Mouse (Mus musculus): Measurements from ENCODE around the gene Inca1. TPM values are rescaled to one million over a fixed set of nuclear protein-coding genes. Genes with fewer than 3 reads are reported as not detected.

The Inca1 gene
- 0.75 and 1.1 TPM in 2 replicates for polyA plus RNA-seq (2015; fragmentation: Nextera tagmentation; extraction: Ambion mirVana)

DNA sequence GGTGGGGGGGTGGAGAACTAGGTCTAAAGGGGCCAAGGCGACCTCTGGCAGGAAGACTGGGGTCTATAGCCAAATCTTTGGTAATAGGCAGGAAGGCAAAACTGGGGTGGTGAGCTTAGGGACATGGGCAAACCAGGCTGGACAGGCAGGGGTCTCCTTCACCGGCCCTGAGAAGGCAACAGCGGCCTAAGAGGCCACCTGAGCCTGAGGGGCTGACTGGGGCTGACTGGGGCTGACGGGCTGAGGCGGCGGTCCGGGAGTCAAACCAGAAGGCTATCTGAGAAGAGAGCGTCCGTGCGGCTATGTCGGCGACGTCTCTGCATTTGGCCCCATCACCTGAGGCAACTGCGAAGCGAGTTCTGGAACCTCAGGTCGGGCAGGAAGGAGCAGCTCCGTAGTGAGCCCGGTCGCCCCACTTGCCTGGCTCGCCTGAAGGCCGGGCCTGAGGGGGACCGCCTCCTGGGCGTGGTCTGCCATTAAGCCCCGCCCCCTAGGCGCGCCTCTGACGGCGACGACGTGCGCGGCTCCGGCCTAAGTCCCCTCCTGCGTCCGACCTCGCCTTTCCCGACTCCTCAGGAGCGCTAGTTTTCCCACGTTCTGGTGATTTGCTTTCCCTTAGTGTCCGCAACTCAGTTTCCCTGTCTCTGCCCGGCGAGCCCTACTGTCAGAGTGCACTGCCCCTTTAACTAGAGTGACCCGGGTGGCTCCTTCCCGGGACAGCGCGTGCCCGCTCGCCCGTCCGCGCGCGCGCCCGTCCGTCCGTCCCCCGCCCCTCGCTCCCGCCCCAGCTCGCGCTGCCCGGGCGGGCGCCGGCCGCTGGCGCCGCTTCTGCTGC is at the start of gene Inca1, which contains the start of gene Kif1c:
Gene Inca1, minus strand, starts transcription at position 434 of the 835 bp plus-strand sequence.
Gene Kif1c, plus strand, starts transcription at position 827 of the 835 bp plus-strand sequence.
- peaks cover 28% of the 10 kb centered on the region for H3K4me1 ChIP-seq (replicated peaks)
- peaks cover 18% of the 10 kb centered on the region for H3K36me3 ChIP-seq
- H3K4me2 ChIP-seq, result peak within 1 kb of the TSS; percentile 89
- H3K27ac ChIP-seq (replicated peaks), result peak within 1 kb of the TSS; percentile 93
- no peaks in the 10 kb centered on the region for H3K27me3 ChIP-seq
- 1% methylated on average over 67 of the region's 69 CpGs for WGBS
- peak within 1 kb of the TSS; percentile 94 for H3K9ac ChIP-seq
- peak; percentile 97 for ATAC-seq (ENCODE audit: low read depth)
- peak within 1 kb of the TSS; percentile 89 for H3K4me3 ChIP-seq
- no peaks in the 10 kb centered on the region for H3K9me3 ChIP-seq

DNA sequence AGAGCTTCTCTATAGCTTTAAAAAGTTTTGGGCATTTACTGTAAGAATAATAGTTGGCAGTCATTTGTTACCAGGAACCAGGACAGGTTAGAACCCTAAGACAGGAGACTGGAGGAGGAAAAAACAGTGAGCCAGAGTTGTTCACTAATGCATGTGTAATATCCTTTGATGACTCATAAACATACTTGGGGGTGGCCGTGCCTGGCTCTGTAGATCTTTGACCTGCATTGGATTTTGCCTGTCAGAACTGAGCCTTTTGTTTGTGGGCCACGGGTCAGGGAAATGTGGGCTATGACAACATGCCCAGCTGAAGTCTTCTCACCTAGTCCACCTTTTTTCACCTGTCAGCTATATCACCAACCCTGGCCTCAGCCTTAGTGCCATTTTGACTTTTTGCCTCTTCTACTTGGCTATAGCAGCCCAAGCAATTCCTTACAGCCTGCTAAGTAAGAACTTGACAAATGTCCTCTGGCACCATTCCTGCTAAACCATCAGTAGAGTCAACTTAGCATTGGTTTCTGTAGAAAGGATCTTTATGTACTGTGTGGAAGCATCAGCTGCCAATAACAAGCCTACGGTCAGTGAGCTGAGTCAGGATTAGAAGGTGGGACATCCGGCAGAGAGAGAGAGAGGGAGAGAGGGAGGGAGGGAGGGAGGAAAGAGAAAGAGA is 48.1 kb upstream of the Inca1 start:
- ATAC-seq (ENCODE audit: low read depth), result no peak
- H3K36me3 ChIP-seq, result no peaks in the 10 kb centered on the region

DNA sequence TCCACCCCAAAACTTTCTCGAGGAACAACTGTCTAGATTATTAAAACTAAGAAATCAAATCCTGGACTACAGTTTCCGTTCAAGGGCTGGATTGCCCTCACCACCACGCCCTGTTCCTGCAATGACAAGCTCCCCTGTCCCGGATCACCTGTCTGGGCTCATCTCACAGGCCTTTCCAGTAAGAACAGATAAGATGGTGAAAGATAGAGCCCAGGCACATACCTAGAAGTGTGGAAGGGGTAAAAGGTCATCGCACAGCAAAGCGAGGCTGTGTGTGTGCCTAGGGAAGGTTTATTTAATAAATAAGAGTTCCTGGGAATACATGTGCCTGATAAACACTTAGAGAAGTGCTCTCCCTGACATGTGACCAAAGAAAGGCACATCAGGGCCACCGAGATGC is 45.7 kb upstream of the Inca1 start:
- WGBS, result 87% methylated on average over 7 of the region's 7 CpGs
- Histone ChIP-seq H3K9ac (no peak overlapping the region), H3K4me3 (no peak overlapping the region), H3K4me2 (no peak overlapping the region), H3K4me1 (replicated peaks) (no peaks in the 10 kb centered on the region), H3K9me3 (no peaks in the 10 kb centered on the region), H3K27ac (replicated peaks) (no peak overlapping the region), H3K27me3 (no peaks in the 10 kb centered on the region), H3K36me3 (no peaks in the 10 kb centered on the region)
- no peak for ATAC-seq (ENCODE audit: low read depth)

More for the DNA sequence above, 48.1 kb upstream of the Inca1 start:
- WGBS, result 89% methylated on average over 4 of the region's 4 CpGs
- Histone ChIP-seq H3K4me2 (no peak overlapping the region), H3K27me3 (no peaks in the 10 kb centered on the region), H3K27ac (replicated peaks) (no peak overlapping the region), H3K9ac (no peak overlapping the region), H3K4me1 (replicated peaks) (no peaks in the 10 kb centered on the region), H3K9me3 (no peaks in the 10 kb centered on the region), H3K4me3 (no peak overlapping the region)

DNA sequence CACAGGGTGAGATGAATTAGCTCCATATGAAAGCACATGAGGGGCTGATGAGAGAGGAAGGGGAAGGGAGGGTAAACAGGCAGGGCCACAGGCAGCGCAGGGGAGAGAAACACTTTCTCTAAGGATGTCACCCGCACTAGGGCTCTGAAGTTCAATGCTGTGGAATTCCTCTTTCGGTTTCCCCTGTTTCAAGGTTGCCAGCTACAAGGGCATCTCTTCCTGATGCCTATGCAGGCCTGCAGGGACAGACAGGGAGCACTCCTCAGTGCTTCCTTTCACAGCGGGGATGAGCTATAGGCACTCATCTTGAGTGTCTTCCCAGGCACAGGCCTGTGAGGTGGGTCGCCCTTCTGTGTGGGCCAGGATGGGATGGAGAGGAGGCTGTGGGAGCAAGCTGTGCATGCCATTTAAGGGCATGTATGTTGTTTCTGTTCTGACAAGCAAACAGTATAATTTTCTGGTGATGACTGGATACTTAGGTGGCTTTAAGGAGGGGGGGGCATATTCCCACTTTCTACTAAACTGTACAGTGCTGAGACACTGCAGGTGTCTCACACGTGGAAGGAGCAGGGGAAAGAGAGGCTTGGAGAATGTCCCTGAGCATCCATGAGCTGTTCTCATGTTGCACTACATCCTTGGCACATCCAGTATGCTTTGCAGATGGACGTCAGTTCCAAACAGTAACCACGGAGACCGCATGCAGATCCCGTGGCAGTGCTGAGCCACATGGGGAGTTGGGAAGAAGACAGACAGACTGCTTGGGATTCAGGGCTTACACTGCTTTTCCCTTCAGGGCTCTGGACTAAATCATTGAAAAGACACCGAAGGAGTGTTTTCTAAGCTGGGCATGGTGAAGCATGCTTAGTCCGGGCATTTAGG is 42.9 kb upstream of the Inca1 start:
- no peak overlapping the region for H3K4me3 ChIP-seq
- H3K4me2 ChIP-seq, result no peak overlapping the region
- H3K9me3 ChIP-seq, result no peaks in the 10 kb centered on the region
- no peak overlapping the region for H3K9ac ChIP-seq
- no peaks in the 10 kb centered on the region for H3K27me3 ChIP-seq
- no peak overlapping the region for H3K27ac ChIP-seq (replicated peaks)
- WGBS, result 80% methylated on average over 12 of the region's 12 CpGs
- H3K36me3 ChIP-seq, result no peaks in the 10 kb centered on the region
- no peak for ATAC-seq (ENCODE audit: low read depth)
- H3K4me1 ChIP-seq (replicated peaks), result no peaks in the 10 kb centered on the region

DNA sequence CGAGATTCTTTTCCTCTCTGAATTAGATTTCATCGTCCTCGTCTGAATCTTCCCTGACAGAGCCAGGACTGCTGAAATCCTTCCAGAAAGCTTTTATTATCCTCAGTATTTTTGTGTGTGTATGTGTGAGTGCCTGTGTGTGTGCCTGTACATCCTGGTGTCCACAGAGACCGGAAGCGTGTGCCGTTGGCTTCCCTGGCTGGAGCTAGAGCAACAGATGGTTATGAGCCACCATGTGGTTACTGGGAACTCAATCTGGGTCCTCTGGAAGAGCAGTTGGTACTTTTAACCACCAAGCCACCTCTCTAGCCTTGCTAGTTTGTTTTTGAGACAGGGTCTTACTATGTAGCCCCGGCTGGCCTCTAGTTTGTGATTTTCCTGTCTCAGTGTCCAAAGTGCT is 42.2 kb upstream of the Inca1 start:
- WGBS, result 90% methylated on average over 7 of the region's 7 CpGs
- Histone ChIP-seq H3K36me3 (no peaks in the 10 kb centered on the region), H3K9ac (no peak overlapping the region), H3K27me3 (no peaks in the 10 kb centered on the region), H3K4me3 (no peak overlapping the region), H3K4me1 (replicated peaks) (no peaks in the 10 kb centered on the region), H3K27ac (replicated peaks) (no peak overlapping the region), H3K9me3 (no peaks in the 10 kb centered on the region), H3K4me2 (no peak overlapping the region)
- no peak for ATAC-seq (ENCODE audit: low read depth)

DNA sequence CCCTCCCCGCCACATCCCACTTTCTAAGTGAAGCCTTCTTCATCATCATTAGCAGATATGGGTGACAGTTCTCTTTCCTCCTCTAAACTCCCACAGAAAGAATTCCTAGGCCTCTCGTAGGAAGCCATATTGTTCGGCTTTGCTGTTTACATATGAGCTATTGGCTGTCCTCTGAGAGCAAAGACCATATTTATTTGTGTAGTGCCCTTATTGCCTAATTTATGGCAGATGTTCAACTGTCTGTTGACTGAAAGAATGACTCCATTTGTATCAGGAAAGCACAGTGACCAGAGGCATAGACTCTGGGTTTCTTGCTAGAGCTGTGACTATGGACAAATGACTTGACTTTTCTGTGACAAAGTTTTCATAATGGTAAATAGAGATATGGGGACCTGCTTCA is 41.6 kb upstream of the Inca1 start:
- no peaks in the 10 kb centered on the region for H3K36me3 ChIP-seq
- no peaks in the 10 kb centered on the region for H3K4me1 ChIP-seq (replicated peaks)
- no peak overlapping the region for H3K4me3 ChIP-seq
- WGBS, result 84% methylated on average over 3 of the region's 3 CpGs
- H3K9me3 ChIP-seq, result no peaks in the 10 kb centered on the region
- no peak overlapping the region for H3K27ac ChIP-seq (replicated peaks)
- no peak overlapping the region for H3K4me2 ChIP-seq
- H3K9ac ChIP-seq, result no peak overlapping the region
- ATAC-seq (ENCODE audit: low read depth), result no peak
- no peaks in the 10 kb centered on the region for H3K27me3 ChIP-seq

DNA sequence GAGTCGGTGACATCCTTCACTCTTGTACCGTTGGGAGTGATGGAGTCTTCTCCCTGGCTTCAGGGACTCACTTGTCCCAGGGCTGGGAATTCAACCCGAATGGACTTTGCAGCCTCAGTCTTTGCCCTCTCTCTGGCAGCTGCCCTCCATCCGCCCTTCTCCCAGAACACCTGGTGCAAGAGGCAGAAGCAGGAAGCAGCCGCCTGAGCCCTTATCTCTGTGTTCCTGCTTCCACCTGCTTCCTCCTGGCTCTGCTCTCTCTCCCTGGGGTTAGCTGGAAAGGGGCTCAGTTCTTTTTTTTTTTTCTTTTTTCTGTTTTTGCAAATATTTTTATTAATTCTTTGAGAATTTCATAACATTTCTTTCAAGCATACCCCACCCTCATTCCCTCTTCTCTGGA is 37.8 kb upstream of the Inca1 start:
- H3K4me1 ChIP-seq (replicated peaks), result no peaks in the 10 kb centered on the region

DNA sequence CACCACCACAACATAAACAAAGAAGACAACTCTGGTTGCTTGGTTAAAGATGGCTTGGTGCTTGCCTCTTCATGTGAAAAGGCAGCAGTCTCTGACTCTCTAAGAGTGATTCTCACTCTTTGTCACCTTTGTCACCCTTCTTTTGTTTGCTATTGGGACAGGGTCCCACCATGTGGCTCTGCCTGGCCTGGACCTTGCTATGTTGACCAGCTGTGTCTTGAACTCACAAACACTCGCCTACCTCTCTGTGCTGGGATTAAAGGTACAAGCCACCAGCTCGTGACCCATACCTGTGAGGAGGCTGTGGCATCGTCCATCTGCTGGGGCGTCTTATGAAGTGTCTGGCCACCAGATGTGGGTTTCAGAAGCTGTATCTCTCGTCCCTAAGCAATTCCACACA is 33.3 kb upstream of the Inca1 start:
- Histone ChIP-seq H3K9ac (no peak overlapping the region), H3K27ac (replicated peaks) (no peak overlapping the region)
- WGBS, result 74% methylated on average over 5 of the region's 5 CpGs

More for the DNA sequence above, 37.8 kb upstream of the Inca1 start:
- H3K36me3 ChIP-seq, result no peaks in the 10 kb centered on the region
- no peak overlapping the region for H3K4me2 ChIP-seq
- H3K9me3 ChIP-seq, result no peaks in the 10 kb centered on the region
- no peak overlapping the region for H3K9ac ChIP-seq
- WGBS, result 85% methylated on average over 5 of the region's 5 CpGs
- H3K27me3 ChIP-seq, result no peaks in the 10 kb centered on the region
- H3K27ac ChIP-seq (replicated peaks), result no peak overlapping the region
- no peak overlapping the region for H3K4me3 ChIP-seq
- ATAC-seq (ENCODE audit: low read depth), result no peak

DNA sequence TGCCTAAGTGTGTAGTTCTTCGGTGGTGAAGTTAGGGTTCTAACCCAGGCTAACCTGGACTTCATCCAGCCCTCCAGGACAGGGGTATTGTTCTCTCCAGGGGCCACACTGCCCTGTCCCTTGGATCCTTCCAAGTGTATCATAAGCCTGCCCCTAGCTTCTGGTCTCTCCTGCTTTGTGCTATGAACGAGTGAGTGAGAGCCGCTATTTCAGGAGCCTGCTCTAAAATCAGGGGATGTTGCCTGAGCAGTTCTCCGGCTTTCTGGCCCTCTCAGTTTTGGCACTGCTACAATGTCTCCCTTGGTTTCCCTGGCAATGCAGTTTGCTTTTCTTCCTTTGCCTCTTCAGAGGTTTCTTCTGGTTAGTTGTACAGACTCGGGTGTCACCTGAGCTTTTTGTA is 31.2 kb upstream of the Inca1 start:
- H3K9me3 ChIP-seq, result no peaks in the 10 kb centered on the region
- 72% methylated on average over 5 of the region's 5 CpGs for WGBS
- no peak overlapping the region for H3K4me3 ChIP-seq
- peaks cover 36% of the 10 kb centered on the region for H3K36me3 ChIP-seq
- H3K4me1 ChIP-seq (replicated peaks), result no peaks in the 10 kb centered on the region
- H3K4me2 ChIP-seq, result no peak overlapping the region
- H3K27ac ChIP-seq (replicated peaks), result peak overlapping the region; percentile 46; the same call in 1 of the 2 replicates
- no peaks in the 10 kb centered on the region for H3K27me3 ChIP-seq
- ATAC-seq (ENCODE audit: low read depth), result no peak
- H3K9ac ChIP-seq, result no peak overlapping the region

More for the DNA sequence above, 33.3 kb upstream of the Inca1 start:
- no peak for ATAC-seq (ENCODE audit: low read depth)
- H3K4me1 ChIP-seq (replicated peaks), result no peaks in the 10 kb centered on the region
- H3K27me3 ChIP-seq, result no peaks in the 10 kb centered on the region
- no peaks in the 10 kb centered on the region for H3K9me3 ChIP-seq
- no peak overlapping the region for H3K4me3 ChIP-seq
- peaks cover 15% of the 10 kb centered on the region for H3K36me3 ChIP-seq
- no peak overlapping the region for H3K4me2 ChIP-seq

DNA sequence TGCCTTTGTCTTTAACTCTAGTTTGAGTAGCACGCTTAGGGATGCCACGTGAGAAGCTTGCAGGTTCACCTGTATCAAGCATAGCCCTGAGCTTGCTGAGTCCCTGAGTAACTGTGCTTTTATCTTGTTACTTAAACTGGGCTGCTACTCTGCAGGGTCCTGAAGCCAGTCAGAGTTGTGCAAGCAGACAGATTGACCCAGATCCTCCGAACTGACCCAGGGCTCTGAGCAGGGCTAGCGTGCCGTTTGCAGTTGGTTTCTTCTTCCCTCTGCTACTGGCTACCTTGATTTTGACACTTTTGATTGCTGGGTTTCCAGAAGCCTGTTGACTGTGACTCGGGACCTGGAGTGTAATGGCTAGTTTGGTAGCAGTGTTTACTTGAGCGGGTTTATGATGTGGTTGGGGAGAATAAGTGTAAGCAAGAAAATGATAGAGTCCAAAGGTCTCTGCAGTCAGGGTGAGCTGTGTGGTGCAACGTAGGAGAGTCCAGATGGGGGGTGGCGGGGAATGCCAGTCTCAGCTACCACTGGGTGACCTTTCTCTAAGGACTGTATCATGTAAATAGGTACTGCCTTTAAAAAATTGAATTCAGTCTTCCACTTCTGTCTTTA is 30.6 kb upstream of the Inca1 start:
- Histone ChIP-seq H3K9me3 (no peaks in the 10 kb centered on the region), H3K4me1 (replicated peaks) (no peaks in the 10 kb centered on the region), H3K27ac (replicated peaks) (peak overlapping the region; percentile 46), H3K4me2 (no peak overlapping the region), H3K36me3 (peaks cover 42% of the 10 kb centered on the region), H3K4me3 (no peak overlapping the region), H3K9ac (no peak overlapping the region), H3K27me3 (no peaks in the 10 kb centered on the region)
- ATAC-seq (ENCODE audit: low read depth), result no peak
- 85% methylated on average over 9 of the region's 9 CpGs for WGBS

DNA sequence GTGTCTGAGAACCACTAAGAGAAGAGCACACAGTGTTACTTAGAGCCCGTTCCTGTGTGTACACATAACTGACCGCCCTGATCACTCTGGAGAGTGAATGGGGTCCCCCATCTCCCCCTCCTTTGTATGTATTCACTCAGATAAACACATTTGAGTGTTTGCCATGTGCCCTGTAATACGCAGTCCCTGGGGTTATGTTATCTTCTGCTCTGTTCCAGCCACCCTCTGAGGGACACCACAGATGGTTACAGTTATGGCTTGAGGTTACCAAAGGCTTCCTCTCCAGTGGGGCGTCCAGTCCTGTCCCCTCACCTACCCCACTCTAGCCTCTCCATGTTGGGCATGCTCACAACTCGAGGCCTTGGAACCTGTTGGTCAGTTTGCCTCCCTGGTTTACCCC is 27.4 kb upstream of the Inca1 start:
- Histone ChIP-seq H3K4me3 (no peak overlapping the region), H3K36me3 (peaks cover 72% of the 10 kb centered on the region), H3K4me1 (replicated peaks) (no peaks in the 10 kb centered on the region), H3K4me2 (no peak overlapping the region), H3K27ac (replicated peaks) (no peak overlapping the region), H3K9ac (no peak overlapping the region), H3K27me3 (no peaks in the 10 kb centered on the region), H3K9me3 (no peaks in the 10 kb centered on the region)
- WGBS, result 92% methylated on average over 5 of the region's 5 CpGs
- no peak for ATAC-seq (ENCODE audit: low read depth)

Data from neural tube, embryonic 13.5 days (tissue).